Mouse (Mus musculus) thymus, postnatal 36 days (tissue): ENCODE results near the gene Kcnk7.

Source experiments
- DNase-seq, 2 experiments: peaks; one replicate each; pipeline ENCODE4 v3.0.0; 2022; ENCODE audit warnings: mixed read lengths in 2 of 2

Gene Kcnk7

DNA sequence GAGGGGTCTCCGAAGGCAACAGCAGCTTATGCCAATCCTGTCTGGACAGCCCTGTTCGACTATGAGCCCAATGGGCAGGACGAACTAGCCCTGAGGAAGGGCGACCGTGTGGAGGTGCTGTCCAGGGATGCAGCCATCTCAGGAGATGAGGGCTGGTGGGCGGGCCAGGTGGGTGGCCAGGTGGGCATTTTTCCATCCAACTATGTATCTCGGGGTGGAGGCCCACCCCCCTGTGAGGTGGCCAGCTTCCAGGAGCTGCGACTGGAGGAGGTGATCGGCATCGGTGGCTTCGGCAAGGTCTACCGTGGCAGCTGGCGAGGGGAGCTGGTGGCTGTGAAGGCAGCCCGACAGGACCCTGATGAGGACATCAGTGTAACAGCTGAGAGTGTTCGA is 13.8 kb upstream of the Kcnk7 start:
- DNase-seq, result no peak

DNA sequence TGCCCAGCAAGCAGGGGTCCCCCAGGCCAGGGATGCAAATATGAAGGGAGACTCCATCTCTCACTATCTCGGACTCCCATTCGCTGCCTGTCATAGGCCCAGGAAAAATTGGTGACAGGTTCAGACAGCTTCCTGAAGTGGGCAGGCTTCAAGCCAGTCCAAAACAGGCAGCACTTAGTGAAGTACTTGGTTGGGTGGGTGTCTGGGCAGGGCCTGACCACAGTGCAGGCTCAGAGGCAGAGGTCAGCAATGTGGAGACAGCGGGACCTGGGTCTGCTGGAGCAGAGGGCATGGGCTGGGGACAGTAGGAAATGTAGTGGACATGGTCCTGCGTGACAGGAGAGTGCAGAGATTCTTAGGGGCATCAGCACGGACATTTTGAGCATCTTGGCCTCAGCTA is 12.6 kb upstream of the Kcnk7 start:
- DNase-seq, result no peak

DNA sequence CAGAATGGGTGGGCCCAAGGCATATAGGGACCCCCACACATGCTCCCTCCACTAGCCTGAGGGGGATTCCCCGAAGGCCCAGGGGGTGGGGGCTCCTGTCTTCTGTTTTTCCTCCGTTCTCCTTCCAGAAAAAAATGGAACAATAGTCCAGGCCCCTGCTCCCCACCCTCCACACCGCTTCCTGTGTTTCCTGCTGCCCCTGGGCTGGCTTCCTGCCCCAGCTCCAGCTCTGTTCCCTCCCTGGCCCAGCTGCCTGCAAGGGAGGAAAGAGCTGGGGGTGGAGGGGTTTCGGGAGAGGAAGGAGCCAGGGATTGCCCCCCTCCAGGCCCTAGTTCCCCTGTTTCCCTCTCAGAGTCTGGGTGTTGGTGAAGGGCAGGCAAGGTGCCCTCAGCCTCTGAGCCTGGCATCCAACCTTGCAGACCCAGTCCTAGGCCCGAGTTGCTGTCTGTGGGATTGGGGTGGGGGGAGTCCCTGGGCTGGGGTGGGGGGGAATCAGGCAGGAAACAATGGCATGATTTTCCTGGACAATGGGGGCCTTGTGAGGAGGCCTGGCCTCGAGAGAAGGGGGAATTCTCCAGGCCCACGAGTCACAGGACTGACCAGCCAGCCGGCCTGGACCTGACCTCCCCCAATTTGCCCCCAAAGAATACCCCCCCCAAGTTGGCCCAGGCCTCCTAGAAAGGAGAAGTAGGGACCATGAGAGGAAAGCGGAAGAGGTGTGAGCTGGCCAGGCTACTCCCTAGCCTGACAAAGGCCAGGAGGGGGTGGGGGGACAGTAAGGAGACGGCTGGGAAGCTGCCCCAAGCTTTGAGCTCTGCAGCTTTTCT is 11.9 kb upstream of the Kcnk7 start:
- DNase-seq, result peak in 1 of 2 experiments; percentile 30

DNA sequence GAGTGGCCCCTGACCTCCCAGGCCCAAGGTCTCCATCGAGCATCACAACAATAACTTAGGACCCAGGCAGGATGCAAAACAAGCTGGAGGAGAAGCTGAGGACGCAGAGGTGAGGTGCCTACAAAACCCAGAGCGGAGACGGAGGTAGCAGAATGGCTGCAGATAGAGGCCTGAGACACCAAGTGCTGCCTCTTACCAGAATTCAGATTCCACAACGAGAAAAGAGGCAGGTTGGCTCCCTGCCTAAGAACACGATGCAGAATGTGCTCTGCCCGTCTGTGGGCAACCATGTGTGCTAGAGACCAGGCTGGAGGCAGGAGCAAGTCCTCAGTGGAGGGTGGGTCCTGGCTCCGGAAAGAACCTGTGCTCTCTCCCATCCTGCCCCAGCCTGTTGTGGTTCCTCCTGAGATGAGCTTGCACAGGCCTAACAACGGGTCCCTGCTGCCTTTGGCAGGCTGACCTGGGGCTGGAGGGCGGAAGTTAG is 11.2 kb upstream of the Kcnk7 start:
- DNase-seq, result no peak

GRCm38 (mm10) chr19:5693801-5694200 is 10.4 kb upstream of the Kcnk7 start:
- no peak for DNase-seq

DNA sequence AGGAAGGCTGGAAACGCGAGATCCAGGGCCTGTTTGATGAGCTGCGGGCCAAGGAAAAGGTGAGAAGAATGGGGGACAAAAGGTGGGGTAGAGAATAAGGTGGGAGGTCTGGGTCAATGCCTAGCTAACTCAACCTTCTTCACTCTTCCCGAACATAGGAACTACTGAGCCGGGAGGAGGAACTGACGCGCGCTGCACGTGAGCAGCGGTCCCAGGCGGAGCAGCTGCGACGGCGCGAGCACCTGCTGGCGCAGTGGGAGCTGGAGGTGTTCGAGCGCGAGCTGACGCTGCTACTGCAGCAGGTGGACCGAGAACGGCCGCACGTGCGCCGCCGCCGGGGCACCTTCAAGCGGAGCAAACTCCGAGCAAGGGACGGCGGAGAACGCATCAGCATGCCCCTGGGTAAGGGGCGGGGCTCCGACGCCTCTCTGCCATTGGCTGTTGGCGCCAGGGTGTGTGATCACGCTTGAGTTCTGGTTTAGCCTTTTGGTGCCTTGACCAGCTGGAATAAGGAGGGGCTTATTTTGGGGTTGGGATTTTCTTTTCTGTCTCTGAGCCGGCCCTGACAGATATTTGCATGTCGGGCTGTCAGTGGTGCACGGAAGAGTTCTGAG is 8.2 kb upstream of the Kcnk7 start:
- DNase-seq, result no peak

GRCm38 (mm10) chr19:5704801-5705571 is 819 bp downstream of the Kcnk7 start:
- peak; percentile 53 to 67 for DNase-seq

DNA sequence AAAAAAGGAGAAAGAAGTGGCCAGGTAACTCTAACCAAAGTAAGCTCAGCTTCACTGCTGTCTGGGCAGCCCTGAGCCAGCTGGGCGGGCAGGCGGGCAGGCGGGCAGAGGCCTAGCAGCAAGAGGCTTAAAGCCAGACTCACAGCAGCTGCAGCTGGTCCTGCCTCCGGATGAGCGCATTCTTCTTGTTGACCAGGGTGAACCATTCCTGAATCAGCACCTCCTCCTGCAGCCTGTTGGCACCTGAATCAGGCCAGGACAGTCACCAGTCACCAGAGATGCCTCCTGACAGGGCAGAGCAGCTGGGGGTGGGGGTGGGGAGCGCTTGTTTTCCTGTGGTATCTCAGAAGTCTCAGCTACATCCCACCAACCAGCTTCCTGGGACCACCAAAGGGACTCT is 5.9 kb downstream of the Kcnk7 start:
- no peak for DNase-seq

GRCm38 (mm10) chr19:5710581-5710980 is 6.4 kb downstream of the Kcnk7 start:
- DNase-seq, result no peak

DNA sequence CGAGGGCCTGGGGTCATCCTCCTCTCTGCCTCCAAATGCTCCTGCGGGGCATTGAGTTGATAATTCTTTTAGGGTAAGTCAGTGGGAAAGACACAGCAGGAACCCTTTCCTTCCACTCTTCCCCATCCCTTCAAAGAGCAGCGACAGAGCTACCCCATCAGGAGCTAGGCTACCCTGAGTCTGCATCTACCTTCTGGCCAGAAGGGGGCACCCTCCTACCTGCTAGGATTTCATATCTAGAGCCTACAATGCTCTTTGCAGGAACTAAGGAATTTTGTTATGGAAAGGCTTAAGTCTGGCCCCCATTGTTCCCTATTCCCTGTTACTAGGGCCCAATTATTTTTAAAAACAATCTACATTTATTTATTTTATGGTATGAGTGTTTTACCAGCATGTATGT is 7.1 kb downstream of the Kcnk7 start:
- peak; percentile 58 to 60 for DNase-seq

GRCm38 (mm10) chr19:5711907-5712460 is 7.8 kb downstream of the Kcnk7 start:
- no peak for DNase-seq

GRCm38 (mm10) chr19:5713255-5713654 is 9.1 kb downstream of the Kcnk7 start:
- no peak for DNase-seq

- no peak for DNase-seq
Measured at GRCm38 (mm10) chr19:5713730-5714129, 9.6 kb downstream of the Kcnk7 start.

- no peak for DNase-seq
Measured at GRCm38 (mm10) chr19:5715793-5716688, 11.9 kb downstream of the Kcnk7 start.

DNA sequence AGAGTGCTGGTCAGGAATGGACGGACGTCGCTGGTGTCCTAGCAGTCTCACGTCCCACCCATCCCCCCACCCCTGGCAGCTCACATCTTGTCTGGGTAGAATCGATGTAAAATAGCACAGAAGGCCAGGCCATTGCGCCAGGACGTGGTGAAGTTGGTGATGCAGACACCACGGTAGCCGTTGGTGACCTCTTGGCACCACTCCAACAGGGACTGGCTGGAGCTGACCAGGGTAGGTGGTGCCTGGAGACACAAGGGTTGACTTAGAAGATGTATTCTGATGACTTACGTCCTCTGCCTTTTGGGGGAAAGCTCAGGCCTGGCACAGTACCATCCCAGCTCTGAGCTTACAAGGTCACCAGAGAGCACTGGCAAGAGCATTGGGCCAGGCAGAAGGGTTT is 12.8 kb downstream of the Kcnk7 start:
- DNase-seq, result no peak

DNA sequence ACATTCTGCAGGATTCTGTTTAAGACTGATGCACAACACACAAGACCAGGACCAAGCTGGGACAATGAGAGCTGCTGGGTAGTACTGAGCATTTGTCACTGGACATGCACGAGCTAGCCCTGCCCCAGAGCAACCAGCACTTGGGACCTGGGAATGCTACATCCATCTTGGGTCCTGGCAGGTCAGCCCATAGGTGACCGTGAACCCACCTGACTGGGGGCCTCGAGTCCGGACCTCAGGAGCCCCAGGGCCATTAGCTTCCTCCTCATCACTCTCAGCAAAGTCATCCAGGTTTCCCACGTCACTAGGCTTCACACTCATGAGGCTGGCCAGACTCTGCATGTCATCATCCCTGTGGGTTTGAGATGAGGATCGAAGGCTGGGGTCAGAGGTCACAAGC is 17.1 kb downstream of the Kcnk7 start:
- no peak for DNase-seq

DNA sequence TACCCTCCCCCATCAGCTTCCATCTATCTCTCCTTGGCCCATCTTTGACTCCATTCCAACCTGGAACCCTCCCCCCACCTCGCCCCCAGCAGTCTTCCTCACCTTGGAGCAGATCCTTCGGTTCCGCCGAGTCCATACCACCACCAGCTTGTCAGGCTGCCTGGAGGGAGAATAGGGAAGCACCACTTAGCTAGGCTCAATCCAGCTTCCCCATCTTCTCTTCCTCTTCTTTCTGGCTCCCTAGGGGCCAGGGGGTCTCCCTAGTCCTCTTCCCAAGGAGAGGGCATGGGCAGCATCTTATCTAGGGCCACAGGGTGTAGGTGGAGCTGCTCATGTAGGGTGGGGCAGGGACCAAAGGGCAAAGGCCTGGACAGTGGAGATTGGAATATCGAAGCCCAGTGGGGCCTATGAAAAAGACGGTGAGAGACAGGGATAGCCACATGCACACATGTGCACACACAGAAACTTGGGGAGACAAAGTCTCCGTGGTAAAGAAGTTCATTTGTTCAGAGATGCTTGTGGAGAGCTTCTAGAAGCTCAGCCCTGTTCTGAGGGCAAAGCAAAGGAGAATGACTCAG is 18.8 kb downstream of the Kcnk7 start:
- DNase-seq, result no peak

- no peak for DNase-seq
Measured at GRCm38 (mm10) chr19:5723934-5724548, 19.9 kb downstream of the Kcnk7 start.

DNA sequence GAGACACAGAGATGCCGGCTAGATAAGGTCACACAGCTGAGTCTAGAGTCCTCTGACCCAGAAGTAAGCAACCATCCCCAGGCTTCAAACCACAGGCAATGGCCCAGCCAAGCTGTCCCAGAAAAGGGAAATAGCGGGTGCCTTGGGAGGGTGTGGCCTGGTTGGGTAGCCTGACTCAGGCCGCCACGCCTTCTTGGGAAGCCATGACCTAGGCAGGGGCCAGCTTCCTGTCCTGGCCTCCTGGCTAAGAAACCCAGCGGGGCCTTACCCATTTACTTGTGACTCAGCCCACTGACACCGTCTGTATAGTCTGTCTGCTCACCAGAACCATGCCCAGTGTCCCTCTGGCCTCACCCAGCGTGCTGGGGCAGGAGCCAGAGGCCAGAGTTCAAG is 20.4 kb downstream of the Kcnk7 start:
- DNase-seq, result no peak

DNA sequence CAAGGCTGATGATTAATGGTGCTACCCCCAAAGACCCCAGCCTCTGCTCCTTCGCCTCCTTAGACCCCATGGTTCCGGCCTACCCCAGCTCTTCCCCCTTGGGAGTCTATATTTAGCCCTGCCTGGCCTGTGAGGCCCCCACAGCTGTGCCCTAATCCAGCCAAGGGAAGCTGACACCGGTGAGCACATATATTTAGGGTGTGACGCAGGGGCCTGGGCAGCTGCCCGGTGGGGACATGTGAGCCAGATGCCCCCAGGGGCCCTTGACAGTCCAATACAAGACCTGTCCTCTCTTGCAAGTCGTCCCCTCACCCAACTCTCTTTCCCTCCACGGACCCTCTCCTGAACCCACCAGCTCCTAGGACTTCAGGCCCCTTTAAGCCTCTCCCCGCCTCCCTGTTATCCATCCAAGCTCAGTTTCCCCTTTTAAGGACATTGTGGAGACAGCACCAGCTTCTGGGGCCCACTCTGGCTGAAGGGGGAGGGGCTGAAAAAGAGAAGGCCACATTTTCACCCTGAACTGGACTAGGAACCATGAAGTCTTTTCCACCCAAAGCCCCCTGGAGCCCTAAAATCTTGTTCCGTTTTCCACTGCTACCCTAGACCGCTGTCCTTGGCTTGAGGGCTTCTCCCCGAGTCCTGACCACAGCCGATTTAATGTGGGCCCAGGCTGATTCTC is 21.0 kb downstream of the Kcnk7 start:
- no peak for DNase-seq
